Mouse (Mus musculus) lung, postnatal 0 days (tissue): ENCODE measurements around the gene Ftcd.

ENCODE experiments used
- CTCF ChIP-seq: IDR thresholded peaks from 2 replicates; pipeline ENCODE4 v1.5.1; 2016; ENCODE audit warnings: antibody characterized with exemption, mild to moderate bottlenecking
- EP300 ChIP-seq: IDR thresholded peaks from 2 replicates; pipeline ENCODE4 v1.6.1; 2016; ENCODE audit warnings: antibody characterized with exemption, mild to moderate bottlenecking, control low read depth

- TF ChIP-seq CTCF (no peak), EP300 (no peak)
Observed at GRCm38 (mm10) chr10:76636601-76637000, 61.2 kb downstream of the Ftcd start.
